Mouse (Mus musculus) ES-E14 (cell line): ENCODE data around the gene Cited4.

Experiments used
- HCFC1 ChIP-seq: IDR thresholded peaks from 2 replicates; pipeline ENCODE4 v1.6.1; 2012; ENCODE audit warnings: low read length, inconsistent platforms, borderline replicate concordance; ENCODE audit not compliant: insufficient read depth
- MAFK ChIP-seq: IDR thresholded peaks from 2 replicates; pipeline ENCODE4 v1.6.1; 2014; ENCODE audit warnings: mild to moderate bottlenecking, low read depth, low read length, inconsistent platforms; ENCODE audit not compliant: insufficient read depth
- ZC3H11A ChIP-seq: IDR thresholded peaks from 2 replicates; pipeline ENCODE4 v1.6.1; 2012; ENCODE audit warnings: low read depth, mild to moderate bottlenecking, inconsistent platforms, low read length, borderline replicate concordance
- ZNF384 ChIP-seq: IDR thresholded peaks from 2 replicates; pipeline ENCODE4 v1.6.1; 2012; ENCODE audit warnings: low read depth, low read length, inconsistent platforms

DNA sequence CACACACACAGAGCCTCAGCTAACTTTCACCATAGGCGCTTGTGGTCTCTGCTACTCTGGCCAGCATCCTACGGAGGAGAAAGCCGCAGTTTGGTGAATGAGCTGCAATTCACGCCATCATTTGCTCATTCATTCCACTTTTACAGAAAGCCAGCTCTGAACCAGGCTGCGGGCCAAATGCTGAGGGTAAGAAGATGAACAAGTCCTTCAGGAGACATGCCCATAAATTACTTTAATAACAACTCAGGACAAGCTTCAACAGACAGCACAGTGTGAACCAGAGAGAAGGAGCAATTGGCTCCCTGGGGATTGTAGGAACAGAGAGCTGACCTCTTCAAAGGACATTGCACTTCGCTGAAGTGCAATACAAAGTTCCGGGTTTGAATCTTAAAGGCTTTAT lies 590 bp upstream of the Cited4 start:
- TF ChIP-seq HCFC1 (no peak), ZC3H11A (no peak), ZNF384 (no peak), MAFK (no peak)
